Mouse (Mus musculus): ENCODE measurements at regions not wholly inside any gene's neighbourhood (a gene's known extent, or its start where the extent isn't known, plus 50 kb on each side); places are given as distances from the start of the nearest gene placed in this dataset.
"Not testable (repeated sequence)": the region's sequence is repeated elsewhere in the genome, so short reads cannot be mapped to it uniquely, and the experiment has no call there.

GRCm38 (mm10) chr14:53729149-53729548 lies 524.8 kb downstream of the Dad1 start:
- DNase-seq (ENCODE audit: low read depth, low spot score): not testable (repeated sequence)

DNA sequence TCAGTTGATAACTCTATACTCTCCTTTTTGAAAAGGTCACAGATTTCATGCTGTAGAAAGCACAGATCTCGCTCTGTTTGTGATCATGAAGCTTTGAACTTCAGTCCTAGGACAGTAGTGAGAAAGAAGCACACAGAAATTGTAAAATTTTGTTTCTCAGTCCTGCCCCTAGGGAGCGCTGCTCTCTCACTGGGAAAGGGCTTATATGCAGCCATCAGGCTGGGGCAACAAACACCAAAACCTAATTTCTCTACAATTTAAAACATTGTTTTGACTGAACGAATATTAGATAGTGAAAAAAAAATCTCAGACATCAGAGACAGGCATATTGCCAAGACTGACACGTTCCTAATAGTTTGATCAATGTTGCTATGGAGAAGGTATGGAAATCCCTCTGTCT lies 527.0 kb downstream of the Dad1 start:
- not testable (repeated sequence) for DNase-seq (ENCODE audit: low read depth, low spot score)

- DNase-seq (ENCODE audit: low read depth, low spot score): not testable (repeated sequence)
Observed at GRCm38 (mm10) chr14:53723611-53724010, 530.3 kb downstream of the Dad1 start.

- not testable (repeated sequence) for DNase-seq (ENCODE audit: low read depth, low spot score)
Observed at GRCm38 (mm10) chr14:53721901-53722300, 532.0 kb downstream of the Dad1 start.

- DNase-seq (ENCODE audit: low read depth, low spot score): not testable (repeated sequence)
Observed at GRCm38 (mm10) chr14:53709627-53710026, 544.3 kb downstream of the Dad1 start.

DNA sequence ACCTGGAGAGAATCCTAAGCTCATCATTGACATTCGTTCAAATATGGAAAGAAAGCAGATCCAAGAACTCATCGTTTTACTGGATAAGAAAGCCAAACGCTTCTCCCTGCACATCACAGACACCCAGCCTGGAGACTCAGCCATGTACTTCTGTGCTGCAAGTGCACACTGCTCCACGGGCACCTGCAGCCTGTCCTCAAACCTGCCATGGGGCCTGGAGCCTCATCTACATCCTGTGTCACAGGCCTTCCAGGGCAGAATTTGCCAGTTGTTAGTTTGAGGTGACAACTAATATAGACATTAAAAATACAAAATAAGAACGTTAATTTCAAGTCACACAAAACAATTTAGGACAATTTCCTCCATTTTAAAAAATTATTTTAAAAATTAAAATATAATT lies 549.6 kb downstream of the Dad1 start:
- not testable (repeated sequence) for DNase-seq (ENCODE audit: low read depth, low spot score)

- DNase-seq (ENCODE audit: low read depth, low spot score): not testable (repeated sequence)
Observed at GRCm38 (mm10) chr14:53703593-53703992, 550.3 kb downstream of the Dad1 start.

- DNase-seq (ENCODE audit: low read depth, low spot score): not testable (repeated sequence)
Observed at GRCm38 (mm10) chr14:53684100-53684499, 569.8 kb downstream of the Dad1 start.

GRCm38 (mm10) chr14:53683361-53684015 lies 570.4 kb downstream of the Dad1 start:
- not testable (repeated sequence) for DNase-seq (ENCODE audit: low read depth, low spot score)

DNA sequence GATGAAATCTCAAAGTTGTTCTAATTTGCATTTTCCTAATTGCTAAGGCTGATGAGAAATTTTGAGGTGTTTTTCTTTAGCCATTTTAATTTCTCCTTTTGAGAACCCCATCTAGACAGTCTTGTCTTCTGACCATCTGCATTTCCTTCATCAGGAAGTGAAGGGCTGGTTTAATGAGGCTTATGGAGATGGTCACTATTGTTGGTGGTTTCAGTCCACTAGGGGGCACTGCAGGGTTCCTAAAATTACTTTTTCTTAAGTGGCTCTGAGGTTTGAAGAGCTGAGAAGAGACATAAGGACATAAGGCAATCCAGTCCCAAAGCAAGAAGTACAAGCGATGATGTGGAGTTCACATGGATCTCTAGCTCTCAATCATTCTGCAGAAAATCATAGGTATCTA lies 571.2 kb downstream of the Dad1 start:
- DNase-seq (ENCODE audit: low read depth, low spot score): not testable (repeated sequence)

DNA sequence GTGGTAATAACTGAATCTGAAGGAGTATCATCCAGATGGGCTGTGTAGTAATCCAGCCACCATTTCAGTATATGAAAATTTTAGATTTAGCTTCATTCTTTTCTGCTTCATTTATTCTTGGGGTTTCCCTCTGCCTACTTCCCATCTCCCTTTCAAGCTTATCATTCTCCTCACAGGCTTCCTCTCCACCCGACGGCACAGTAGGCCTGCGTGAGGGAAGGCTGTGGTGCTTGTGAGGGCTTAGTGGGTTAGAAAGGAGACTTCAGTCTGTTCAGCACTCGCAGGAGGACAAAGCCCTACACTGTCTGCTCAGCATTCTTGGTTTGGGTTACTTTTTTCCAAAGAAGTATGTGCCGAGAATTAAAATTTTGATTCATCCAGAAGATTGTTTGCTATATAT lies 572.6 kb downstream of the Dad1 start:
- not testable (repeated sequence) for DNase-seq (ENCODE audit: low read depth, low spot score)

GRCm38 (mm10) chr14:53665681-53666080 lies 588.2 kb downstream of the Dad1 start:
- not testable (repeated sequence) for DNase-seq (ENCODE audit: low read depth, low spot score)

DNA sequence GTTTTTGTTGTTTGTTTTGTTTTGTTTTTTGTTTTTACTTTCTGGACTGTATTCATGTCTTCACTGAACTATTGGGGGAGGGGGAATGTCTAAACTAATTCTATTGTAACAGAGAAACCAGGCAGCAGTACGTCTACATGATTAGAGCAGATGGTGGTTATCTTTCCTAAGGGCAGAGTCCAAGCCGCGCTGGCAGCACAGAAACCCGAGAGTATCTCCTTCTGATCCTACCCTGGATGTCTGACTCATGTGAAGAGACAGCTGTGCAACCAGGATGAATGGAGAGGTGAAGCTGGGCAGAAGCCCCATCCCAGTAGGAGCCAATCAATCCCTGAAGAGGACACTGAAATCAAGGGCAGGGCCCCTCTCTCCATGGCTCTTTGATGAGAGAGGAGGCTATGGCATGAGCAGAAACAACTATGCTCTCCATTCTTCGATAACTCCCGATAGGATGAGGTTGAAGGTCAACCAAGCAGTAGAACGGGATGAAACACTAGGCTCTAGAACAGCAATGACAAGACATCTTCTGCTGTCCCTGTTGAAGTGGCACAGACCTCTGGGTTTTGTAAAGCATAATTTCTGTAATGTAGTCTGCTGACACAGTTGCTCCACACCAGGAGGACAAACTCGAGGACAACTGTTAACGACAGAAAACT lies 591.1 kb downstream of the Dad1 start:
- DNase-seq (ENCODE audit: low read depth, low spot score): not testable (repeated sequence)

DNA sequence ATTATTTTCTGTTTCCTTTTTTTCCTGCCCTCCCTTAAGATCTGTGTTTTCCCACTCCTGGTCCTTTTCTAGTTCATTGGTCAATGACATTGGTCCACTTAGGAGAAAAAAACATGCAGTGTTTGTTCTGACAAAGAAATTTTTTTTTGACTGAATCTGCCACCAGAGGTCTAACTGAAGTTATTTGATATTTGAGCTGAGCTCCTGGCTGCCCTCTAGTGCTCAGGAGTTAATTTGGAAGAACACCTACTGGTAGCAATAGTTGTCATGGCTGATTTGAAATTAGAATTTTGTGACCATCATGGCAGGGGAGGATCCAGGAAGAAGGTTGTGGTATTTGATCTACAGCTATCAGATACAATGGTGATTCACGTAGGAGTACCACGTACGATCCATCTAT lies 599.2 kb downstream of the Dad1 start:
- DNase-seq (ENCODE audit: low read depth, low spot score): not testable (repeated sequence)

DNA sequence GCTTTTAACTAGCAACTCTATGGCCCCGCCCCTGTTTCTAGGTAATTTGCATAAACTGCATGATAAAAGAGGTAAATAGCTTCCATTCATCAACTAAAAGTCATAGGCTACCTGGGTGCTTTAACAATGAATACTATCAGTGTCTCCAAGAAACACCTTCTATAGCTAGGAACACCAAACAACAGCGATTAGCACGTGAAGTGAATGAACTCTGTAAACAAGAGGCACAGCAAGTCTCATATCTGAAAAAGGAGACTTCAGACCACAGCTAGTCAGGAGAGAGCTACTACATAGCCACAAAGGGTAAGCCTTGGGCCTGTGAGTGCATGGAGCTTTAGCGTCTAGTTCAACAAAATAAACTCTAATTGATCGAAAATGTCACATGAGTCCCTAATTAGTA lies 602.8 kb downstream of the Dad1 start:
- DNase-seq (ENCODE audit: low read depth, low spot score): not testable (repeated sequence)

- not testable (repeated sequence) for DNase-seq (ENCODE audit: low read depth, low spot score)
Observed at GRCm38 (mm10) chr14:53649189-53649588, 604.7 kb downstream of the Dad1 start.

DNA sequence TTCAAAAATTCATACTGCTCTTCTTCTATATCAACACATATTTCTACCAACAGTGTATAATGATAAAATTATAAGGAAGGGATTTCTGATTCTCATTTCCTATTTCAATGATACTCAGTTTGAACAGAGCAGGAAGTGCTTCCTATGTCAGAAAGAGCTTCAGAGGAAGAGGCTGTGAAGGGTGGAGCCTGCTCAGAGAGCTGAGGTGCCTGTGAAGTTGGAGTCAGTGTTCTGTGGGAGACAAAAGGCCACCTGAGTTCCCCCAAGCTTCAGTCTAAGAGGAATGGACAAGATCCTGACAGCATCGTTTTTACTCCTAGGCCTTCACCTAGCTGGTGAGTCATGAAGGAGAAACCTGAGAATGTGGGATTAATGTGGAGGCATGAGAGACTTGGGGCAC lies 613.5 kb downstream of the Dad1 start:
- not testable (repeated sequence) for DNase-seq (ENCODE audit: low read depth, low spot score)

DNA sequence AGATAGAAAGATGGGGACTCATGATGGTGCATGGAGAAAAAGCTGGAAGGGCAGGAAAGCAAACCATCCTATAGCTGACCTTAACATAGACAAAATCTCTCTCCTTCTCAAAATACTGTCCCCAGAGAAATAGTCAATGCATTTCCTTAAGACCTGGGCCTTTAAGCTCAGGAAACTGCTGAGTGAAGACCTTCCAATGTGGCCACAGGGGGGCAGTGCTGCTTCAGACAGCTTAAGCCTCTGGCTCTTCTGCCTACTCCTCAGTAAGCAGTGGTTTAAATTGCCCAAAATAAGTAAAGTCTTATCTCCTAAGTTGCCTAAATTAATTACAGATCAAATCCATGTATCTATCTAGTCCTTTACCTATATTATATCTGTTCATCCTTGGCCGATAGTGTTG lies 616.2 kb downstream of the Dad1 start:
- DNase-seq (ENCODE audit: low read depth, low spot score): not testable (repeated sequence)

GRCm38 (mm10) chr14:53635206-53635605 lies 618.7 kb downstream of the Dad1 start:
- not testable (repeated sequence) for DNase-seq (ENCODE audit: low read depth, low spot score)

GRCm38 (mm10) chr14:53634320-53634979 lies 619.5 kb downstream of the Dad1 start:
- not testable (repeated sequence) for DNase-seq (ENCODE audit: low read depth, low spot score)

GRCm38 (mm10) chr14:53633743-53634142 lies 620.2 kb downstream of the Dad1 start:
- DNase-seq (ENCODE audit: low read depth, low spot score): not testable (repeated sequence)

DNA sequence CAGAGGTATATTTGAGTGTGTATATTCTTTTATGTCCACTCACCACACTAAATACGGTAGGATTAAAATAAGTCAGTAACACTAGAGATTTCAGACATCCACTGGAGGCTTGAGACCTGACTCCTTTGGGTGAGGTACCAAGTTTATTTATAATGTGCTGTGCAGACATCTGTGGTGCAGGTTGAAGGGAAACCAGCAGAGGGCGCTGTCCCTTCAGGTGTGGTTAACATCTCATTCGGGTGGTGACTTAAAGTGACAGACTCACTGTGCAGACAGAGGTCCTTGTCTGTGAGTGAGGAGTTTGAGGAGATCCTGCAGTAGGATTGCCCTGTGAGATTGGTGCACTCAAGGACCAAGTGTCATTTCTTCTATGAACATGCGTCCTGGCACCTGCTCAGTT lies 632.5 kb downstream of the Dad1 start:
- DNase-seq (ENCODE audit: low read depth, low spot score): not testable (repeated sequence)

Data from skeletal muscle tissue, adult 2 months (tissue).